Mouse (Mus musculus) ES-Bruce4 (cell line): Measurements from ENCODE around the gene Sfrp4.

Experiments
- CTCF ChIP-seq: IDR thresholded peaks from one replicate; pipeline ENCODE4 v1.8.1; 2011; ENCODE audit warnings: low read depth, low read length
- EP300 ChIP-seq: IDR thresholded peaks from 2 replicates; pipeline ENCODE4 v1.6.1; 2011; ENCODE audit warnings: low read depth, low read length; ENCODE audit not compliant: insufficient read depth
- POLR2A ChIP-seq: IDR thresholded peaks from one replicate; pipeline ENCODE4 v1.8.1; 2011; ENCODE audit warnings: low read length; ENCODE audit not compliant: insufficient read depth

DNA sequence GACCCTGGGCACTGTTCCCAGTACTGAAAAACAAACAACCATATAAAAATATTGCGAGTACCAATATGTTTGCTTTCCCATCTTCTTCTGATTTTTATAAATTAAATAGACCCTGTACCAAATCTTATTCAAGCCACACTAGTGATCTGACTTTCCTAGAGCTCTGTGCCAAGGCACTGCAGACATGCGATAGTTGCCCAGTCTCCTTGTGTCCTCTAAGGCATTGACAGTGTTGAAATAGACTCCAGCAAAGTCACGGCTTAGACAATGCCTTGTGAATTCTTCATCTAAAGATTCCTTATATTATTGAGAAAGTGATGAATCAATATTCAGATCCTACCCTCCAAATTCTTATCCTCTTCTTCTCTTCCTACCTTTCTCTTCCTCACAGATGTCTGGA lies 51.1 kb downstream of the Sfrp4 start:
- TF ChIP-seq EP300 (no peak), POLR2A (no peak), CTCF (no peak)
